Mouse (Mus musculus): ENCODE data around the gene Olfr523.
"Not testable (repeated sequence)": the region's sequence is repeated elsewhere in the genome, so short reads cannot be mapped to it uniquely, and the experiment has no call there.

Olfr523 gene

DNA sequence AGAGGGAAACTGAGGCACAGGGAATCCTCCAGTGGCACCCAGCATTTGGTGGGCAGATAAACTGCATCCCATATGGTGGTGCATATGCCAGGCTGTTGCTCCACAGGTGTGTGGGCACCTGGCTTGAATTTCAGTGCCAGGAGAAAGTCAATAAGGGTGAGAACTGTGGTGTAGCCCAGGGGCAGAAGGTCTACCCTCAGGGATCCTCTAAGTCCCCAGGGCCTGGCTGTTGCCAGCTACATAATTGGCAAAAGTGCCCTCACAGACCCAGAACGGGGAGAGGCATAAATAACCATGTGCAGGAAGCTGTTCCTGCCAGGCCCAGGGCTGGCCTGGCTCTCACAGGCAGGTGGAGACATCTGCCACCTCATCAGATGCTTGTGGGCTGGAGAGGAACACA lies at the start of gene Olfr523:
Gene Olfr523, plus strand, starts transcription at position 282 of the 400 bp plus-strand sequence.
- DNase-seq: no peak

DNA sequence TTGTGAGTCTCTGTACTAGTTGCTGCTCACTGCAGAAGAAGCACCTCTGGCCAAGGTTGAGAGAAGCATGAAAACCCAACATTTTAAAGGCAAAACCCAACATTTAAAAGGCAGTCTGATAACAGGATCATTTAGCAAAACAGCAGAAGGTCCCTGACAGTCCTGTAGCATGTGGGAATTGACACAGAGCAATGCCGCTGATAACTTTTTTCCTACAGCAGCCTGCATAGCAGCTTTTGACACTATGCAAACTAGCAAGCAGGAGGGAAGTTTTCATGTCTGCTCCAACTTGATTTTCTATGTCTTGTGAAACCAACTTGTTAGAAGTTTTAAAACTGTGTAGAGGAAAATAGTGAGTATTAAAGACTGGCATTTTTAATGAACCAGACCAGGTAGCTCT lies 48.6 kb upstream of the Olfr523 start:
- no peak for DNase-seq

DNA sequence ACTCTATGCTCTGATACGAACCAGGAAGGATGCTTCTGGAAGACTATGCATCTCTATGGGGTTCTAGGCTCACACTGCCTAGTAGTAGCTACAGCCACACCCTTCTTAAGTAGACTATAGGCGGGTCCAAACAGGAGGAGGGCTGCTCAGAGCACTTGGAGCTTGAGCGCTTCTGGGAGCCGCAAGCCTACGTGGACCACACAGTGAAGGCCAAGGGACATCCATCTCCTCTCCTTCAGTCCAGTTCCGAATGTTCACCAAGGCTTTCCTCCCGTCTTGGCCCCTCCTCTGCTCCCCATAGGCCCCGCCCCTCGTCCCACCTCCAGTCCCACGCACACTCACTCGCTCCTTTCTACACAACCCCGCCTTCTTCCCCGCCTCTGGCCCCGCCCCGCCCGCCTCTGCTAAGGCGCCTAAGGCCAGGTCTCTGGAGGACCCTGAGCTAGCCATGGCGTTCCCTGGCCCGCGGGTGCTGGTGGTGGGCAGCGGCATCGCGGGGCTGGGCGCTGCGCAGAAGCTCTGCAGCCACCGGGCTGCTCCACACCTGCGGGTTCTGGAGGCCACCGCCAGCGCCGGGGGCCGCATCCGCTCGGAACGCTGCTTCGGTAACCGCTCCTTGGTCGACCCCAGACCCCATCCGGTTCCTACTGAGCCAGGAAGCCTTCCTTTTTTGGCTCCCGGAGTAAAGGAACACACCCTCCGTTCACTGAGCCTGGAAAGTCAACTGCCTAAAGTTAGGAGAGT lies 47.6 kb upstream of the Olfr523 start:
- DNase-seq: peak; percentile 93

DNA sequence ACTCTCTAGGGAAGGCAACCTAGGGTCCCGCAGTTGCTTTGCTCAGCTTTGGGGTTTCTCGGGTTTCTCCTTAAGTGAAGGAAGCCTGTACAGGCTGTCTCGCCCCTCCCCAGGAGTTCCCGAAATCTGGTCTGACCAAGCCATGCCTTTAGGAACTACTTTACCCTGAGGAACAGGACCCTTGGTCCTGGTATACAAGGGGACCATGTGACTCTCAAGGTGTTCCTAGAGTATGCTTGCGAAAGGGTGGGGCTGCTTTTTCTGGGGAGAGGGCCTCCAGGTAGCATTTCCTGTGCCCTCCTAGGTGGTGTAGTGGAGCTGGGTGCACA lies 47.0 kb upstream of the Olfr523 start:
- DNase-seq: no peak

DNA sequence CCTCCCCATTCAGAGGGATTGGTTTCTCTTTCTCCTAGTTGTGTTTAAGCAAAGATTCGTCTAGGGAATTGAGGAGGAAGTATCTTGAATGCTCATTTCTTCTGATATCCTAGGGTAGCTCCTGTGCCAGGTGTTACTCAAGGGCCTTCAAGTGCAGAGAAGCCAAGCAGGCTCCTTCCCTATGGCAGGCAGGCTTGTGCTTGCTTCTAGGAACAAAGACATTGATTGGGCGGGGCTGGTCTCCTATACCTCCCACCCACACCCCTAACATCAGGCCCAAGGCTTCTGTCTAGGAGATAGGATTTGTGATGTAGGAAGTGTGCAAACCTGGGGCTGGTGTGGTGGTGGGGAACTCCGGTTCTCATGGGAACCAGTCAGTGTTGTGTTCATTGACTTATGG lies 46.1 kb upstream of the Olfr523 start:
- DNase-seq: no peak

DNA sequence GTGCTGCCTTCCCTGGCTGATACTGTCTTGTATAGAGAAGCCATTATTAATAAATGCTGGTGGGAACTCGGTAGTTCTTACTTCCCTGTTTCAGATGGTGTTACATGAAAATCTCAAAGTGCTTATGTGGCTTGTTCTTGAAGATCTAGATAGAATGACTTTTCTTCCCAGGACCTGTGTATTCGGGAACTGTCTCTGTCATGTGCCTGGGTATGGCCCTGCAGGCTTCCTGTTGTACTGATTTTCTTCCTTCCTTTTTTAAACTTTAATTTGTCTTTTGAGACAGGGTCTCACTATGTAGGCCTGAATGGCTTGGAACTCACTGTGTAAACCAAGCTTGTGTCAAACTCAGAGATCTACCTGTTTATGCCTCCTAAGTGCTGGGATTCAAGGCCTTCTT lies 45.1 kb upstream of the Olfr523 start:
- no peak for DNase-seq

DNA sequence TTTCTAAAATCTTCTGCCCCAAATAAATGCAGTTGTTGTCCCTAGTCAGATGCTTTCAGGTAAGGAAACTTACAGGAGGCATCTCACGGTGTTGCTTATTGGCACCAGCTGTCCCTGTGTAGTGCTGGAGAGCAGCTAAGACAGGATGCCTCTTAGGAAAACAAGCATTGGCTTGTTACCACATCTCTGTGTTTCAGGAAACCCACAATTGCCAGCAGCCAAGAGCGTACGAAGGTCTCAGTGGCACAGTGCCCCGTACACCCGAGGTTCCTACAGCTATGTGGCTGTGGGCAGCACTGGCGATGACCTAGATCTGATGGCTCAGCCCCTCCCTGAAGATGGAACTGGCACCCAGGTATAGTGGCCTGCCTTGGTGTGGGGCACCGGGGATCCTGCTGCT lies 40.8 kb upstream of the Olfr523 start:
- DNase-seq: not testable (repeated sequence)

DNA sequence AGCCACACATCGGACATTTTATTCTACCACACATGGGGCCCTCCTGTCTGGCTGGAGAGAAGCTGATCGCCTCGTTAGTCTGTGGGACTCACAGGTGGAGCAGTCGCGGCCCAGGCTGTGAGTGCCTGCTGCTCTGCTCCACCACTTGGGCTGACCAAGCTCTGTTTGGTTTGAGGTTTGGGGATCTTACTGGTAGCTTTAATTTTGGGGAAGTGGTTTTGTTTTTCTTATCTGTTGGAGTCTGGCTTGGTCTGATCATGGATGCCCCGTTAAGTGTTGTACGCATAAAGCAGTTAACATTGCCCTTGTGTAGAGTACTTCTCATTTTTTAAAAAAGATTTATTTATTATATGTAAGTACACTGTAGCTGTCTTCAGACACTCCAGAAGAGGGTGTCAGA lies 39.0 kb upstream of the Olfr523 start:
- DNase-seq: not testable (repeated sequence)

DNA sequence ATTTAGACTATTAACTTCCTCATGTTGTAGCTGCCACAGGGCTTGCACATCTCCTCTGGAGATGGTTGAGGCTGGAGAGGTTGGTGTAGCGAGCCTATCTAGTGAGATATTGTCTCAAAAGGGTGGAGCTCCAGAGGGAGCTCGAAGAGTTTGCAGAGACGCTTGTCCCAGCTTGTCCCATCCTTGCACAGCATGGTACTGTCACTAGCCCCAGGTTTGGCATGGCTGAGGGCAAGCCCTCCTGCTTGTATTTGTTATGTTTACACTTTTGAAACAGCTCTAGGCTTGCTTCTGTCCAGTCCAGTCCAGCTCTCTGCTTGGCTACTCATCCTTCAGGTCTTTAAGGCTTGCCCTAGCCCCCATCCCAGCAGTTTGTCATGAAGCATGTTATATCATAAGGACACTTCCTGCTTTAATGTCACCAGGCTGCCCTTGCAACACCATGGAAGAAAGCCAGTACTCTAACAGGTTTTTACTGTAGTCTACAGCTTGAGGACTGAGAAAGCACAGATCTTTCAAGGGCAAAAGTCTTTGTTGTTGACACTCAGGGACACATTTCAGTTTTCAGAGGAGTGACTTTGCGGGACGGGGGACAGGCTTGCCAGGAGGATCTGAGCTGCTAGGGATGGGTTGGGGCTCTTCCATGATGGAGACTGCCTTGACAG lies 37.8 kb upstream of the Olfr523 start:
- no peak for DNase-seq

DNA sequence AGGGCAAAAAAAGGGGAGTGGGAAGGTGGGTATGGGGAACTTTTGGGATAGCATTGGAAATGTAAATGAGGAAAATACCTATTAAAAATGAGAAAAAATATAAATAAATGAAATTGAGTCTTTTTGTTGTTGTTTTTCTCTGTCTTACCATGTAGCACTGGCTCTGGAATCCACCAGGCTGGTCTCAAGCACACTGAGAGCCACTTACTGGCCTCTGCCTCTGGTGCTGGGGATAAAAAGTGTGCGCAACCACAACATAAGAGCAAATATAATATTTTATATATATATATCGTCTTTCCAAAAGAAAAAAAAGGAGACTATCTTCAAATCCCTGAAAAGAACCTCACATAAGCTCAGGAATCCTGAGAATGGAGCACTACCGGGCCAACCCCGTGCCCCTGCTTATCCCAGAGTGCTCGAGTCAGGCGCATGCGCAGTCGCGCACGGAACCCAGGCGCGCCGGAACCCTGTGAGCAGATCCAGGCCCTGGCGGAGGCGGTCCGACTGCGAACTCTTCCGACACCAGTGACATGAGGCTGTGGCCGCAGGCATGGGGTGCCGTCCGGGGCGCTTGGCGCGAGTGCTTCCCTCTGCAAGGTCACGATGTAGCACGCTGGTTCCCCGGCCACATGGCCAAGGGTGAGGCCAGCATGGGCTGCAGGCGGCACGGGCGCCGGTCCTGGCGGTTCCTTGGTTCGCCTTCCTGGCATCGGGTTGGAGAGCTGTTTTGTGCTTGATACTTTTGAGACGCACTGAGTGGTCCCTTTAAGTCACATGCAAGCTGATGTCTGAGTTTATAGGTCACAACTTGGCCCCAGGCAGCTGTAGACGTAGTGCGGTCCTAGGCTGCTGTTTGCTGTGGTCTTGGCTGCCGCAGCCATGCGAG lies 35.6 kb upstream of the Olfr523 start, which contains the start of gene Mtg1:
Gene Mtg1, plus strand, starts transcription at position 430 of the 886 bp plus-strand sequence.
- peak; percentile 97 for DNase-seq

DNA sequence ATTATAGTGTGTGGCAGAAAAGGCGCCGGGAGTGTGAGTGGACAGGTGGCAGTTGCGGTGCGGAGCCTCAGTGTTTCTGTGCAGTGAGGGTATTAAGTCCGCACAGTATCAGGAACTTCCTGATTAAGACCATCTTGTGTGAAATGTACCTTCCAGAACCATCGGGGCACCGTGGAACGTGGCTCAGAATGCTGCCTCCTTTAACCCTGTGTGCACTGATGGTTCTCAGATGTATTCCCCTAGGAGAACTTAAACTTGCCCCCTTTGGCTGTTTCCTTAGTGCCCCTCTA lies 35.1 kb upstream of the Olfr523 start:
- no peak for DNase-seq

DNA sequence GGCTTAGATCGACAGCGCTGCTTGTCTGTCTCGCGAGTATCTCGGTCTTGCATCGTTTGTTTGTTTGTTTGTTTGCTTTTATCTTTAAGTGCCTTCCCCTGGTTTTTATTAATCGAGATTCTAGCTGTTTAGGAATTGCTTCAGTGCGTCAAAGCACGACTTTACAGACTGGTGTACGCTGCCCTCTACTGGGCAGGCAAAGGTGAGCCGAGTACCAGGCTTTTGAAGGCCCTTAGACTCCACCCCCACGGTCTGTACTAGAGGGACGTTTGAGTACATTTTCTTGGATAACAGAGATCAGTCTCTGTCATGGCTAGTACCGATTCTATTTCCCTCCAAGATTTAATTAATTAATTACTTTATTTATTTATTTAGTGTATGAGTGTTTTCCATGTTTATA lies 31.7 kb upstream of the Olfr523 start:
- DNase-seq: peak; percentile 70

DNA sequence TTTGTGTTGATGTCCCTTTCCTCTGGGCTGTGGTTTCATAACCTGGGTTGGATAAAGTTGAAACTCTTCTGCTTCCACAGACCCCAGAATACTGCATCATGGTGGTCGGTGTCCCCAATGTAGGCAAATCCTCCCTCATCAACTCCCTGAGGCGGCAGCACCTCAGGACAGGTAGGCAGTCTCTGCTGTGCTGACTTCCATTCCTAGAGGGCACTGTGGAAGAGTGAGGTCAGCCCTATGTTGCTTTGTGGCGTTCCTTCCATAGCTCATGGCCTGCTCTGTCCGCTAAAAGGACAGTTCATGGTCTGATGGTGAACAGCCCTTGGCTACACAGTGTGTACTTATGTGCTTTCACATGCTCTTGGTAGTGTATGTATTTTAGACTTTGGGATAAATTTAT lies 28.5 kb upstream of the Olfr523 start:
- DNase-seq: no peak

DNA sequence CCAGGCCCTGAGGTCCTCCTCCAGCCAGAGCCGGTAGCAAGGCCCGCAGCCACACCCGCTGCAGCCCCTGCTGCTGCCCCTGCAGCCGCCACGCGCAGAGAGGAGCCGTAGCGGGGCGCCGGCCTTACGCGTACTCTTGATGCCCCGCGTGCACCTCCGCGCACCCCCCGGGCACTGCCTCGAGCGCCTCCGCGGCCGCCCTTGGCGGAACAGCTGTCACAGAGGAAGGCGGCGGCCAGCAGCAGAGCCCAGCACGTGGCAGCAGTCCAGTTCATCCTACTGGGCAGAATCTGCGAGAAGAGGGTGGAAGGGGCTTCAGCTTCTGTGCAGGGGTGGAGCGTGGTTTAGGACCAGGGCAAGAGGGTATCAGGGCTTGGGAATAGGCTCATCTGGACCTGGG lies 19.6 kb upstream of the Olfr523 start:
- DNase-seq: no peak

DNA sequence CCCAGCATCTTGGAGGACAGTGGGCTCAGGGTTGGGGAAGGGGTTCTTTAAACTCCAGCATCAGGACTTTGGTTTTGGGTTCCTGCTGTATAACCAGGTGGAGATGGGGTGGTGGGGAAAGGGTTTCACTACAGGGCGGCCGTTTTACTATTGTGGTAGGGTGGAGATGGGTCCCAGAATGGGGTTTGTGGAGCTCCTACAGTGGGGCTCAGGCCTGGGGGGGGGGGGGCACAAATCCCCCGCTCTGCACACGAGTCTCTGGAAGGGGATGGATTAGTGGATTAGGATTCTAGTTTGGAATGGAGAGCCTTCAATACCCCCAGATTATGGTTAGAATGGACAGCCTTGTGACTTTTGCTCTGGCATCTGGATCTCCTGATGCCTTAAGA lies 19.2 kb upstream of the Olfr523 start:
- DNase-seq: no peak

DNA sequence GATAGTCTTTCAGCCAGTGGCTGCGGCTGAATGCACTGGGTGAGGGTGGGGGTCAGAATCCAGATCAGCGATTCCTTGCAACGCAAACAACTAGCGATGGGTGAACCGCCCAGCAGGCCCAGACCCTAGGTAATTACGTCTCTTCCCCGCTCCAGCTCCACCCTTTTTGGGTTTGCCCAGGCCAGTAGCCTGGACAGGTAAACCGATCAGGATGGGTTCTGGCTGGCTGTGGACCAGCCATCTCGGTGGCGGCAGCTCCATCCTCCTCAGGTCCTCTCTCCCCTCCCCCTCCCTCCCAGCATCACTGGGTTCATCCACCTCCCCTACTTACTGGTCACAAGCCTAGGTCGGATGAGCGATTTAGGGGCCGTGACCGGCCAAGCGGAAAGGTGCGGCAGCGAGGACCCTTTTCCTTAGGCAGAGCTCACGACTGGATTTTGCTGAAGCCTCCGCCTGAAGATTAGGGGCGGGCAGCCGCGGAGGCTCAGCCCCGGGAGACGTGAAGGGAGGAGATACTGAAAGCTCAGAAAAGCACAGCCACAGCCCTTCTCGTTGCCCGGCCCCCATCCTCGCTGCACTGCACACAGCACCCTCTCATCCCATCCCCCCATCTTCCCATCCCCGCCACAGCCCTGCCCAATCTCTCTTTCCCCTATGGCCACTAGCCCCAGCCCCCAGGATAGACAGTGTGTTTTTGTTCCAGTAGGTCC lies 18.6 kb upstream of the Olfr523 start, which contains the start of gene Sprn:
Gene Sprn, minus strand, starts transcription at position 660 of the 710 bp plus-strand sequence.
- no peak for DNase-seq

DNA sequence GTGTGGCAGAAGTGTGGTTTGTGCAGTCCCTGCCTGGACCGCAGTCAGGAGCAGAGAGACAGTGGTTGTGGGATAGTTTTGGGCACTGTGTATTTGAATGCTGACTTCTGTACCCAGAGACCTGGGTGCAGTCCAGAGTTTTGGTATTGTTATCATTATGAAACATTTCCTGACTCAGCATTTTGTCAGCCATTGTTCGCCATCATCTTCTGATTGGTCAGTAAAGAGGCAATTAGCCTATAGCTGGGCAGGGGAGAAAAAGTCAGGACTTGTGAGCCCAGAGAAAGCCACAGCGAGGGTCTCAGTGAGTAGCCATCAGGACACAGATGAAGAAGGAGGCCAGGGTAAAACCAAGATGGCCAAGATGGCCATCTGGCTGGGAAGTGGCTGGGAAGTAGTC lies 12.7 kb upstream of the Olfr523 start:
- DNase-seq: no peak

DNA sequence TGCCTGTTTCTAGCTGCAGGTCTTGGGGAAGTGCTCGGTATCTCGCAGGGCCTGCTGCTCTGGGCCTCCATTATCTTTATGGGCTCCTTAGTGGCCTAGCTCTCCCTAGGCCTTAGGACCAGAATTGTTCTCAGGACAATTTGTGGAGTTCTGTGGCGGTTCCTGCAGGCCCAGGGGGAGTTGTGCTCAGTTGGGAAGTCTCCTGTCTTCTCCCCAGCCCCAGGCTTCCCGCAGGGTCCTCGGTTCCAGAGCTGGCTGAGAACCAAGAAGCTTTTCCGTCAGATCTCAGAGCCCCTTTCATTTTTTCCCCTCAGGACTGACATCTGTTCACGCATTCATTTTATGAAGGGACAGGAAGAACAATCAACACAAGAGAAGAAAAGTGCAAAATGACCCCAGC lies 8.4 kb upstream of the Olfr523 start, which contains the start of gene Olfr522:
Gene Olfr522, minus strand, starts transcription at position 101 of the 400 bp plus-strand sequence.
- DNase-seq: no peak

DNA sequence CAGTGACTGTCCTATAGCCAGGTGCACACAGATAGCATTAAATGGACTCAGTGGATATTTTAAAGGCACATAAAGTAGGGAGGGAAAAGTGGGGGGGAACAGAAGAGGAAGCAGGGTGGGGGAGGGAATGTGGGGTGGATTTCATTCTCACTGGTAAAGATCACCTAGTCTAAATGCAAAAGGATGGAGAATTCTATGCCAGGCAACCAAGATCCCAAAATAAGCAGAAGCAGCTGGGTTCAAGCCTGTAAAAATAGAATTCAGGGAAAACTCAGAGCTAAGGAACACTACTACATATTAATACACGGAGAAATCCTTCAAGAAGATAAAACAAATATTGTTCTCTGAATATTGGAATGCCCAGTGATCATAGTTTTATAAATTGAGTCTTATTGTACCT lies 5.1 kb upstream of the Olfr523 start:
- DNase-seq: no peak

DNA sequence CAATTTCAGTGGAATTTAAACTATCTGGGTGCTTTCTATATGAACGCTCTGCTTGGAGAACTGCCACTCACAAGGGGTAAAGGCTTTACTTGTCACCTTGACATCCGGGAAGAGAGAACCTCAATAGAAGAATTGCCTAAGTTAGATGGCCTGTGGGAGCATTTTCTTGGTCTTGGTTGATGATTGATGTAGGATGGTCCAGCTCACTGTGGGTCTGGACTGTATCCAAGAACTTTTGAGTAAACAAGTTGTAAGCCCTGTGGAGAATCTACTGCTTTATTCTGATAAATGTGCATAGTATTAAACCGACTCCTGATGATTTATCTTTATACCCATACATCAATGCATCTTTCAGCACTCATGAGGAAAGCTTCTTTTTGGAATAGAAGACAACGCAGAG lies 3.6 kb upstream of the Olfr523 start:
- DNase-seq: no peak

DNA sequence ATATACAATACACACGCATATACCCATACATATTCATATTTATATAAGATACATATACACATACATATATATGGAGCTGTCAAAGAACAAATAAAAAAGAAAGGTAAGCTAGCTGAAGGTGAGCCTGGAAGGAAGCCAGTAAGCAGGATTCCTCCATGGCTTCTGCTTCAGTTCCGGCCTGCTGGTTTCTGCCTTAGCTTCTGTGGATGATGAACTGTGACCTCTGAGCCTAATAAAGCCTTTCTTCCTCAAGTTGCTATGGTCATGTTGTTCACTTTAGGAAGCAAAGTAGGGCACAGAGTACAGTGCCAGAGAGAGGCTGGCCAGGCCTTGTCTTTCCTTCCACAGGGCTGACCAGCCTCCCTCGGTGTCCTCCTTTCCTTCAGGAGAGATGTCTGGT lies 2.2 kb upstream of the Olfr523 start:
- no peak for DNase-seq

DNA sequence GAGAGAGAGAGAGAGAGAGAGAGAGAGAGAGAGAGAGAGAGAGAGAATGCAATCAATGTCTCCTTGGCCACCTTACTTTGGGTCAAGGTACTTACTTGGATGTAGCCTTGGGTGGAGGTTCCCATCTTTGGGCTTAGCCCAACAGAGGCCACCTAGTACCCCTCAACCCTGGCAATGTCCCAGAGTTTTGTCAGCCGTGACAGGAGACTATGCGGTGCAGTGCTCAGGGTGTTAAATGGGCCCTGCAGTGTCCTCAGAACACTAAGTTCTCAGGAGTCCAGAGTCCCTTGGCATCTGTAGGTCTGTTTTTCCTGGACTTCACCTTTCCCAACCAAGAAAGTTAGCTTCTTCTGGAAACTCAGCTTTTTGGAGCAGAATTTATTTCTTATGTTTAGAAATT lies 6.2 kb downstream of the Olfr523 start:
- DNase-seq: no peak

DNA sequence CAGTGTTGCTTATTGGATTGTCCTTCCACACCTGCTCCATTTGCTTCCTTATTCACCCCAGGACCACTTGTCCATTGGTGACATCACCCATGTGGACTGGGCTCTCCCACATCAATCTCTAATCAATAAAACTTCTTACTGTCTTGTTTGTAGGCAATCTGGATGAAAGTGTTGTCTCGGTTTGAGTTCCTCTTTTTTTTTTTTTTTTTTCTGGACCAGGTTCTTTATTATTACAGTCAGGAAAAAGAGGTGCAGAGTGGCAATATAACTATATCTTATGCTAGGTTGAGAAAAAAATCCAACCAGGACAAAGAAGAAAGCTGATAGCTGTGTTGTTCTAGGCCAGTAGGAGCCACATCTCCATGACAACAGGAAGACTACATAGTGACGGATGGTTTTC lies 7.7 kb downstream of the Olfr523 start:
- DNase-seq: no peak

Measured in thymus, postnatal 25 days (tissue).